Mouse (Mus musculus) v-Abl transformed pro-B cells (cell line): ENCODE data around the gene Acsl4.

Experiments used
- in situ Hi-C, 2 experiments: fragments of 400-800 bp; cut with MboI; formaldehyde crosslinking; loops; one replicate each; pipeline ENCODE4 v1.15.1; 2025; ENCODE audit not compliant: unreplicated experiment in 2 of 2

Gene Acsl4

DNA sequence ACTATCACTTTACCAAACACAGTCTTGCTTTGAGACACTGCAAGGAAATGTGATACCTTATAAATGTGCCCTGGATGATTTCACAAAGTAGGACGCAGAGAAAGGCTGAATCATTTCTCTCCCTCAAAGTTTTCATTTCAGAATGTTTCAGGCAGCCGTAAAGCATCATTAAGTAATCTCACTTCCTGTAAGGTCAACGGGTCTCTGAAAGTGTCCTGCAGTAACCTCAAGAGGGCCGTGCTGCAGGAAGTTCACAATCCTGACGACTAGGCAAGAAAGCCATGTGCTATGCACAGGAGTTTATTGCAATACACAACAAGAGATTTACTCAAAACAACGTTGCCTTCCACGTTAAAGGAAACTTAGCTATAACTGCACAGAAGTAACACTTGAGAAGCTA lies 20.4 kb downstream of the Acsl4 start:
- in situ Hi-C loops: loop anchor here (10.0 to 25.0 kb wide), 3 partner anchors 435 to 692 kb away; no protein-coding TSS in a partner anchor

DNA sequence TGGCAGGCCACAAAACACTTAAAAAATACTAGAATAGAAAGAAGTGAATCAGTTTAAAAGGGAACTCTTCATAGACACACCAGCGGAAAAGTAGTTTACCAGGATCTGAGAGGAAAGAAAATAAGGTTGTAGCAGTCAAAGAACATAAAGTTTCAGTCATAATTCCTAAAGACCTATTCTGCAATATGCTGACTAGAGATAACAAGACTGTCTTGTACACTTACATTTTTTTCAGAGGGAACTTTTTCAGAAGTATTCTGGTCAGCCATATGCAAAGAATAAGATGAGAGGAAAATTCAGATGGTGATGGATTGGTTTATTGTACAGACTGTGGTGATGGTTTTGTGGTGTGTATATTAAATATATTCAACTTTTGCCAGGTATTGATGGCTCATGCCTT lies 26.5 kb downstream of the Acsl4 start:
- in situ Hi-C loops: loop anchor here (25.0 kb wide), 2 partner anchors 448 to 698 kb away; no protein-coding TSS in a partner anchor

DNA sequence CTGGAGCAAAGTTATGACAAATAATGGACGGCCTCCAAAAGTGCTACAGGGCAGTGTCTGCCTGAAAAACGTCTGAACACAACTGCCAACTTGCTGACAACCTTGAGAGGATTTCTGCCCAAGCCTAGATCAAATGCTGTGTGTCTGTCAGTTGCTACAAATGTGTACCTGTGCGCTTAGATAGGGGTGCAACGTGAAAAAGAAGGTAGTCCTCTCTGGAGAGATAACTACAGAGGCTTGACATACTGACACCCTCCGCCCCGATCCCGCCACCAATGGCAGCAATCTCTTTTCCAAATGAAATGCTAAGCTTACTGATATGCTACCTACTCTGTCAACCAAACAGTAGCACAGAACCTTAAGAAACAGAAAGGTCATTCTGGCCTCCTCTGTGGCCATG lies 31.3 kb downstream of the Acsl4 start:
- in situ Hi-C loops: loop anchor here (25.0 kb wide), 2 partner anchors 453 to 703 kb away; no protein-coding TSS in a partner anchor

DNA sequence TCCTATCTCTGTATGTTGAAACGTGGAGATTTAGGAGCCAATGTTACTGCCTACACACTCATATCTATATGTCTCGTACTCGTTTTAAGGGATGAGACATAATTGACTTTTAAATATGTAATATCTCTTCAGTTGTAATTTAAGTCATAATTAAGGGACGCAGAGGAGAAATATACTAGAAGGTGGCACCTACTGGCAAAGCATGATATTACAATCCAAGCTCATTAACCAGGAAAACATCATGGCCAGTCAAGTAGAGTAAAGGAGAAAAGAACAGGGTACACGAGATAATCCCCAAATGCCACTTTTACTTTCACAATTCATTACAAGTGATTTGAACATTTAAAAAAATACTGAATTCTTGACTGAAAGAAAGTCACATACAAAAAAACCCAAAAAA lies 31.9 kb downstream of the Acsl4 start:
- in situ Hi-C loops: loop anchor here (25.0 kb wide), 2 partner anchors 454 to 704 kb away; no protein-coding TSS in a partner anchor

DNA sequence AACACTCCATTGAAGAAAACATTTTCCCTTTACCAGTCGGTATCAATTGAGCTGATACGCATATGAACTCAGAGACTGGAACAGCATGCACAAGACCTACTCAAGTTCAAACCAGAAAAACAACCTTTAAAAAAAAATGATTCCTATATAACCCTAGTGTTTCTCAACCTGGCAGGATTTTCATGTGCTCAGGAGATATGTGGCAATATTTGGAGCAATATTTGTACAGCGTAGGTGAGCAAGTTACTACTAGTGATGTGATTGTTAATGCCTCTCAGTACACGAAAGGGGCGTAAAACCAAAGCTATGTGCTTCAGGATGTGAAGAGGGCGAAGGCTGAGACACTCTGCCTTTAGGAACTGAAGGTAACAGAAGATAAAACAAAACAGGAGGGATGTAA lies 54.1 kb downstream of the Acsl4 start:
- in situ Hi-C loops: no loop called here

- in situ Hi-C loops: no loop called here
These were observed 54.8 kb downstream of the Acsl4 start for GRCm38 (mm10) chrX:142335502-142335901.

GRCm38 (mm10) chrX:142325760-142326159 lies 64.6 kb downstream of the Acsl4 start:
- in situ Hi-C loops: loop anchor here in 1 of 2 experiments (5.0 kb wide), 1 partner anchor 207 kb away; no protein-coding TSS in a partner anchor

GRCm38 (mm10) chrX:142316106-142316505 lies 74.2 kb downstream of the Acsl4 start:
- in situ Hi-C loops: loop anchor here in 1 of 2 experiments (25.0 kb wide), 1 partner anchor 729 kb away; no protein-coding TSS in a partner anchor

DNA sequence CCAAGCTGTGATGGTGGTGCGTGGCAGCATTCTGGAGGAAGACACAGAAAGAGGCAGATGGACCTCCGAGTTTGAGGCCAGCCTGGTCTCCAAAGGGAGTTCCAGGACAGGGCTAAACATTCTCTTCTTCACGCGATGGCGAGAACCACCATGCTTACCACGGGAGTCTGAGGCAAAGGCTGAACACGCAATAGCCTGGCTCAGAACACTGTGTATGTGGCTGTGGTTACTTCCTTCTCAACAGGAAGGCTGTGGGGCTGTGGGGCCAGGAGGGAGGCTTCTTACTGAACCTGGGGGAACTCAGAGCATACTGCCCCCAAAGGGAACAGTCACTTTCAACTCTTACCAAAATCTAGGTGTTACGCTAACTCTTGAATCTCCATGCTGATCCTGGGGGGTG lies 75.1 kb downstream of the Acsl4 start:
- in situ Hi-C loops: loop anchor here in 1 of 2 experiments (25.0 kb wide), 1 partner anchor 728 kb away; no protein-coding TSS in a partner anchor

DNA sequence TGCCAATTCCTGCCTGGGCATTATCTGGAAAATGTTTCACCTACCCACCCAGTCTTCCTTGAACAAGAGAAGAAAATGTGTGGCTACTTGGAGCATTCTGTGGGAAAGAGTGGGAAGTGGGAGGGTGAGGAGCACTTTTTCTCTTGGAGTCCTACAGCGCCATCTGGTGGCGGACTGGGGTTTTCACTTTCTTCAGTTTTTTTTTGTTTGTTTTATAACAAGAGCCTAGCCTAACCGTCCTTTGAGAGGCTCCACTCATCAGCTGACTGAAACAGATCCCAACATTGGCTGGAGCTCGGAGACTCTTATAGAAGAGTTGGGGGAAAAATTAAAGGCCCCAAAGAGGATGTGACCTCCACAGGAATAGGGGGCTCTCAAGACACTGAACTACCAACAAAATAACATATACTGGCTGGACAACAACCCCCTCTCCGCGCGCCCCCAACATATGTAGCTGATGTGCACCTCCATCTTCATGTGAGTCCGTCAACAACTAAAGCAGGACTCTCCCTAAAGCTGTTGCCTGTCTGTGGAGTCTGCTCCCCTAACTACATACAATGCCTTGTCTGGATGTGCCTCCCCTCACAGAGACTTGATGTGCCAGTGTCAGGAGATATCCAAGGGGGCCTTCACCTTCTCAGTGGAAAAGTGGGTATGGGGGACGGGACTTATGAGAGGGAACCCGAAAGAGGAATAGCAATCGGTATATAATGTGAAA lies 75.9 kb downstream of the Acsl4 start:
- in situ Hi-C loops: loop anchor here (5.0 to 25.0 kb wide), 3 partner anchors 112 to 727 kb away; partner anchors contain the start of gene Gucy2f (in 1 of the 2)

DNA sequence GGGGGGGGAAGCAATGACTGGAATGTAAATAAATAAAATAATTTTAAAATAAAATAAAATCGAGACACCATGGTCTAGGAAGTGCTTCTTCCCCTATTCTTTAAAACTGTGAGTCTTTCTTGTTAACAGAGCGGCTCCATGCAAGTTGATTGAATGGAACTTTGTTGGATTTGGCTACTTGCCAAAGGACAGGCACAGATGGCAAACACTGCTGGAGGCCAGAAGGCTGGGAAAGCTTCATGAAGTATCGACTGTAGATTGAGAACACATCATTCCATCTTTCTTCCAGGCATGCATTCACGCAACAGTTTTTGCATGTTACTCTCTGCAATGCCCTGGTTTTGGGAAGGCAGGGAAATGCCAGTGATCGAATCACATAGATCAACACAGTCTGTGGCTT lies 79.9 kb downstream of the Acsl4 start:
- in situ Hi-C loops: loop anchor here (5.0 to 25.0 kb wide), 3 partner anchors 108 to 723 kb away; partner anchors contain the start of gene Gucy2f (in 1 of the 2)

GRCm38 (mm10) chrX:142305869-142306581 lies 84.3 kb downstream of the Acsl4 start, which contains the start of gene Kcne1l:
Kcne1l (minus strand) TSS chrX:142306294.
- in situ Hi-C loops: loop anchor here in 1 of 2 experiments (25.0 kb wide), 1 partner anchor 719 kb away; no protein-coding TSS in a partner anchor

DNA sequence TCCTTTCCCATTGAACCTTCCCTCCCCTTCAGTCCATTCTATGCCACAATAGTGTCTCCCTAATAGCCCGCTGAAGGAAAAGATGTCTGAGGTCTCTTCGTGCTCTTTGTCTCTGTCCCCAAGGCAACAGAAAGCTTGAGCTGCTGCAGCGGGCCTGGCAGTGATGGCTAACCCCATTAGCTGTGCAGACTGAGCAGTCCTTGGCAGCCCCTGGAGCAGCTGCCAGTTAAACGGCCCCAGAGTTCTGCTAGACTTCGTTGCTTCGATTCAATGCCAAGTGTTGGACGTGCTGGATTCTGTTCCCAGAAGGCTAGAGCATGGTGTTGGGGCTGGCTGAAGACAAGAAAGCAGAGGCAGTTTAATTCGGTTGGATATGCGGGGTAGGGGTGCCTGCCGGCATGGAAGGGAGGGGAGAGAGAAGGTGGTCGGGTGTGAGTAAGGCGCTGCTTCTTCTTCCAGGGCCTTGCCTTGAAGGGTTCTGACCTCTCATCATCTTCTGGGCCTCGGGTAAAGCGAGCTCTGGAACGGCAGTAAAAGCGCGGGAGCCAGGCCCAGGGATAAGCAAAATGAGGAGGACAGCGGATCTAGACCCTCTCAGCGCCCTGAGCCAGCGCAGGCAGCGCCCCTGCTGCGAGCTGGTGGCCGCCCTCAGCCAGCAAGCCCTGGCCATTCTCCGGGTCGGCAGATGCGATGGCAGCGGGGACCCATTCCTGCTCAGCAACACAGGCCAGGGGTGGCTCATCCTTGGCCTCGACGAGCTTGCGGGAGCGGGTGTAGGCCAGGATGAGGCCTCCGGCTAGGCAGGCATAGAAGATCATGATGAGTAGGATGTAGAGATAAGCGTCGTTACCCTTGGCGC lies 85.1 kb downstream of the Acsl4 start:
- in situ Hi-C loops: loop anchor here in 1 of 2 experiments (25.0 kb wide), 1 partner anchor 718 kb away; no protein-coding TSS in a partner anchor

DNA sequence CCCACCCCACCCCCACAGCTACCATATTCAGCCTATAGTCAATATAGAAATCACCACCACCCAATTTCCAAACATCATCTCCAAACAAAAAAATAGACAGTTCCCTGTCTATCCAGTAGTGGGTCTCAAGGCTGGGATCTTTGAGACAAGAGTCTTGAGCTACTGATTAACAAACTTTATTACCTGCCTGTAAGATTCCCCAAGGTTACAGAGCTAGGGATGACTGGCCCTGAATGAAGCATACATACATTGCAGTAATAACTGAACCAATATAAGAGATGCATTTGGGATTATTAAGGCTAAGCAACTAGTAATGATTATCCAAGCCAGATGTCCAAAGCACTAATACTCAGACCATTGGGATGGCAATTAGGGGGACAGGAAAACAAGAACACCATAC lies 85.7 kb downstream of the Acsl4 start:
- in situ Hi-C loops: loop anchor here in 1 of 2 experiments (25.0 kb wide), 1 partner anchor 717 kb away; no protein-coding TSS in a partner anchor

GRCm38 (mm10) chrX:142303456-142303855 lies 86.9 kb downstream of the Acsl4 start:
- in situ Hi-C loops: loop anchor here in 1 of 2 experiments (25.0 kb wide), 1 partner anchor 716 kb away; no protein-coding TSS in a partner anchor

- in situ Hi-C loops: no loop called here
These were observed 104.4 kb downstream of the Acsl4 start for GRCm38 (mm10) chrX:142285905-142286304.

DNA sequence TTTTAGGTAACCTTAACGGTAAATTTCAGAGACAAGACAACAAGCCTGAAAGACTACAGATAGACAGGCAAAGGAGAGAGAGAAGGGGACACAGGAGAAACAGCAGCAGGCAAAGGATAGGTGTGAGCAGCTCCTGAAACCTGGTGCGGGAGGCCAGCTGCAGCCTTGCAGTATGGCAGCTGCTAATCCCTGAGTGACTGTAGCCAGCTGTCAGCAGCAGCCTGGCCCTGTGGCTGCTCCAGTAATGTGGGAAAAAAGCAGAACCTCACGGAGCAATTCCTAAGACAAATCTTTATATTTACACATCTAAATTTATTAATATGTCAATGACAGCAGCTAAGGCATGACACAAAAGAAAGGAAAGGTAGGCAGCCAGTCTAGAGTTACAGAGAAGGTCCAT lies 113.8 kb downstream of the Acsl4 start:
- in situ Hi-C loops: no loop called here

DNA sequence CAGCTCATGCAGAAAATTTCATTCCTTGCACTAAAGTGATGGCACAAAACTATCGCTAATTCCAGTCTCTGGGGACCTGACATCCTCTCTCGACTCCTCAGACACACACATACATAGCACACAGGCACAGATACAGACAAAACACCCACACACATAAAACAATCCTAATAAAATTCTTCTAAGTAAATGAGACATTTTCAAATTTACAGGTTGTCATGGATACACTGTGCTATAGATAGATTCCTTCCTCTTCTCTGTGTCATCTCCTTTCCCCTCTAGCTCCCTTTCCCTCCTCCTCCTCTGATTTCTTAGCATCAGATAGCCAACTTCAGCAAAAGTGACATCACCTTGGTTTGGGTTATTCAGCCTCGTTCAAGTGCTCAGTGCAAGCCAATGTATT lies 114.3 kb downstream of the Acsl4 start:
- in situ Hi-C loops: no loop called here
